Mouse (Mus musculus) WW6 (cell line): ENCODE data around the gene Elp6.

Source experiments
- DNase-seq: peaks from one replicate; pipeline ENCODE4 v3.0.0-alpha.2; 2013; ENCODE audit warnings: low read depth, low spot score

Elp6 gene

DNA sequence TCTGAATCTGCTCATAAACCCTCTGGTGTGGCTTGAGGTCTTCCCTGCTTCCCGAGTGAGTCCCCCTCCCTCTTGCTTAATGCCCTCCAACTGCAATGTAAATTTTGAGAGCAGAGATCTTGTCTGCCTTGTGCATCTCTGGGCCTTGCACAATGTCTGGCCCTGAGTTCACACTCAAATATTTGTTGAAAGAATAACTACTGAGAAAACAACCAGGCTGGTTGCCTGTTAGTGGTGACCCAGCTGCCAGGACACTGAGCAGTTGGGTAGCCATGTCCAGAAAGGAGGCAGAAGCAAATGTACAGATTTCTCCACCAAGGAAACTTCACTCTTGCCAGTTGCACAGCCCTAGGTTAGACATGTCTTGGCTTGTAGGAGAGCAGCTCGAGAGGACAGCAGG, 53.4 kb downstream of the Elp6 start:
- no peak for DNase-seq

- DNase-seq, result no peak
Observed at GRCm38 (mm10) chr9:110361299-110361698, 56.3 kb downstream of the Elp6 start.

DNA sequence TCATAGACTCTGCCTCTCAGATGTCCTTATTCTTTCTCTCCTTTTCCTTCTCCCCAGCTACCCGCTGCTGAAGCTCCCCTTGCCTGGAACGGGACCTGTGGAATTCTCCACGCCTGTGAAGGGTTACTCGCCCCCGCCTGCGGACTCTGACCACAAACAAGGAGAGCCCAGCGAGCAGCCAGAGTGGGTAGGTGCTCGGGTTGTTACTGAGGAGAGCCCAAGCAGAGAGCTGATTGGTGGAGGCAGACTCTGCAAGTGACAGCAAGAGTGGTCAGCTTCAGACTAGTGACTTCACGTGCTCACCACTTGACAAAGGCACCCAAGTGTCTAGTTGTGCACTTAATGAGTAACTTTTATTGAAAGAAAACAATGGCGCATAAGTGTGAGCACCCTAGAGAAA, 57.4 kb downstream of the Elp6 start:
- DNase-seq, result no peak

- DNase-seq, result no peak
Observed at GRCm38 (mm10) chr9:110366746-110367145, 61.8 kb downstream of the Elp6 start.

- DNase-seq, result no peak
Observed at GRCm38 (mm10) chr9:110369860-110370259, 64.9 kb downstream of the Elp6 start.
